Mouse (Mus musculus) urinary bladder, adult 2 months (tissue): ENCODE data around the gene Trp53bp2. TPM values are rescaled to one million over a fixed set of nuclear protein-coding genes. Genes with fewer than 3 reads are reported as not detected.

Experiments used
- DNase-seq: peaks from one replicate; pipeline ENCODE4 v3.0.0; 2022; ENCODE audit warnings: low spot score
- polyA plus RNA-seq: library from polyadenylated mRNA; depleted of rRNA; stranded (reverse); fragments of >200 nt; gene quantifications from 2 replicates; pipeline ENCODE4 v1.2.3, GENCODE M21; 2012

Gene Trp53bp2
- polyA plus RNA-seq, 1 experiment, result 8.4 TPM

DNA sequence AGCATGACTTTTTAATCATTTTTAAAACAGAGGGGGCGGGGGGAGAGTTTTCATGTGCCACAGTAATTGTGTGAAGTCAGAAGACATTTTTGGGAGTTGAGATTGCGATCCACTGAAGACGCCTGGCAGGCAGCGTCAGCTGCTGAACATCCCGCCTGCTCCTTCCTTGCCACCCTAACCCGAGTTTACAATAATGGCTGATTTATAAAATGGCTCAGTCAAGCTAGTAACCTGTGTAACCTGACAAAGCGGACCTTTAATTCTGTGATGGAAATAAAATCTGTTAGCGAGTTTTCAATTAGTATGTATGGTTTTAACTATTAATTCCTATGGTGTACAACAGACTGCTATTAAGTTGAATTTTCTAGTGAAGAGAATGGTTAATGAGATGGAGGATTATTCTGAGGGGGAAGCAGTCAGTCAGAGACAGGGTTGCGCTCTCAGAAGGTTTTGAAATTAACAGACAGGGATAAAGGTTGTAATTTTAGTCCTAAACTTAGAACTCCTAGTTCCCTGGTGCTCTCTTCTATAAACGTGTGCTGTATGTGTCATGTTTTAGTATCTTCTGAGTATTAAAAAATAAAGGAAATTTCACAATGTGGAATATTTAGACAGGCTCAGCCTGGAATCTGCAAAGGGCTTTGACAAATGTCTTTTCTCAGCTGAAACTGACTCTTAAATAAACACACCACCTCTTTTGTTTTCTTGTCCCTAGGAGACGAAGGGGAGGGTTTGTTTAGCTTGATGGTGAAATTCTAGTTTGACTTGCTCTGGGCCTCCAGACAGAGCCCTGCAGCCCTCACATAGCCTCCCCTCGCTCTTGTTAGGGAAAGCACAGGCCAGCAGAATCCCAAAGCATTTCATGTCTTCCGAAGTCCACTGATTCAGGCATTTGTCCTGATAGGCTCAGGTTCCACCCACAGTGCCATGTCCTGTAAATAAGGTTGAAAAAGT lies 51.6 kb downstream of the Trp53bp2 start:
- no peak for DNase-seq

GRCm38 (mm10) chr1:182461261-182461660 lies 52.3 kb downstream of the Trp53bp2 start:
- DNase-seq, result no peak

GRCm38 (mm10) chr1:182461813-182462212 lies 52.8 kb downstream of the Trp53bp2 start:
- no peak for DNase-seq

DNA sequence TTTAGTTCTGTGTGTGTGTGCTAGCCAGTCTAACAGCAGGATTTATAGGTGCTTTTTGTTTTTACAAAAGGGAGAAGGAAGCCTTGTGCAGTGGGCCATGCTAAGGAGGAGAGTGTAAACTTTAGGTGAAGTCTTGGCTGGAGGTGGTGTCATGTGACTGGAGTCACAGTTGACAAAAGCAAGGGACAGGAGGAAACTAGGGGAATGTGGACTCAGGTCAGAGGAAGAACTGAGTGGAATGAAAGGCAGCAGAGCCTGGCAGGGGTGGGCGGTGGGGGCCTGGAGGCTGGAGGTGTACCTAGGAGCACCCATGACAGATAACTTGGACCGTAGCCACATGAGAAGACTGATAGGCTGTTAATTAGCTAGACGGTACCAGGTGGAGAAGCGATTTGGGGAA lies 56.3 kb downstream of the Trp53bp2 start:
- no peak for DNase-seq

GRCm38 (mm10) chr1:182465978-182466377 lies 57.0 kb downstream of the Trp53bp2 start:
- no peak for DNase-seq

GRCm38 (mm10) chr1:182475005-182475796 lies 66.2 kb downstream of the Trp53bp2 start:
- no peak for DNase-seq

DNA sequence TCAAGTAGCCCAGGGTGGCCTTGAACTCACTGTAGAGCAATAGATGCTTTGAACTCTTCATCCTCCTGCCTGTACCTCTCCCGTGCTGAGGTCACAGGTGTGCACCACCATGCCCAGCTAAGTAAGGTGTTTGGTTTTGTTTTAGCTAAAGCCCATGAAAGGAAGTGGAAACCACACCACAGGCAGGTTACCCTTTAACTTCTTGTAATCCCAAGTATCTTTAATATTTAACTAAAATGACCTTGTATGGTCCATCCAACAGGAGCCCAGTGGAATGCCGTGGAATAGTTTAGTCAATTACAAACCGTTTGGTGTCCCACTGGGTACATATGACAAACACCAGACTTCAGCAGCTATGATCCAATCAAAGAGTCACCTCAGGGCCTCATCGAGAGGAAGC lies 70.0 kb downstream of the Trp53bp2 start:
- no peak for DNase-seq

GRCm38 (mm10) chr1:182481138-182481537 lies 72.2 kb downstream of the Trp53bp2 start:
- DNase-seq, result no peak

GRCm38 (mm10) chr1:182481646-182482295 lies 72.8 kb downstream of the Trp53bp2 start:
- no peak for DNase-seq

GRCm38 (mm10) chr1:182482991-182483909 lies 74.3 kb downstream of the Trp53bp2 start:
- DNase-seq, result no peak

DNA sequence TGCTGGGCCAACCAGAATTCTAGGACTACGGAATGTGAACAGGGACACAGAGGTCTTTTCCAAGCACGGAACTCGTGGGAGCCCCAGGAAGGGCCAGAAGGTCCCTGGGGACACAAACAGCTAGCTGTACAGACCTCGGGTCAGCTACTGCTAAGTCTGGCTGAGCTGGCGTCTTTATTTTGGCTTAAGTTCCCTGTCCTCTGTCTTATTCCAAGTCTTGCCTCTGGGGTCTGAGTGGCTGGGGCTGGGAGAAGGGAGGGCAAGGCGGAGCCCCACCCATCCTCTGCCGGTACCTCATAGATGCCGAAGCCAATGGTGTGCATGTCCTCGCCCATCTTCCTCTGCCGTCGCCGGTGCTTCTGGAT lies 74.9 kb downstream of the Trp53bp2 start:
- DNase-seq, result no peak

DNA sequence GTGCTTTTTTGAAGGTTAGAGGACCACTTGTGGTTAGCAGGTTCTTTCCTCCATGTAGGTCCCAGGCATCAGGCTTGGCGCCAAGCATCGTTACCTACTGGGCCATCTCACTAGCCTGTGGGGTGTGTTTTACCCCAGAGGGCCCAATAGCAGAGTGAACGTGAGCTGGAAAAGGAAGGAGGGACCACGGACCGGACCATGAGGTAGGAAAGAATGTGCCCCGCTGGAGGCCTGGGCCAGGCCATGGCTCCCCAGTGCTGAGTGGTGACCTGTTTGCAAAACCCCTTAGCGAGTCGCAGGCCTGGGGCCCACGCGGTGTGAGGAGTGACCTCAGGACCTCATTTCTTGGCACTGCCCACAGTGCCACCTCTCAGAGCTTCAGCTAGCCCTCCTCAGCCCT lies 79.5 kb downstream of the Trp53bp2 start:
- DNase-seq, result no peak

DNA sequence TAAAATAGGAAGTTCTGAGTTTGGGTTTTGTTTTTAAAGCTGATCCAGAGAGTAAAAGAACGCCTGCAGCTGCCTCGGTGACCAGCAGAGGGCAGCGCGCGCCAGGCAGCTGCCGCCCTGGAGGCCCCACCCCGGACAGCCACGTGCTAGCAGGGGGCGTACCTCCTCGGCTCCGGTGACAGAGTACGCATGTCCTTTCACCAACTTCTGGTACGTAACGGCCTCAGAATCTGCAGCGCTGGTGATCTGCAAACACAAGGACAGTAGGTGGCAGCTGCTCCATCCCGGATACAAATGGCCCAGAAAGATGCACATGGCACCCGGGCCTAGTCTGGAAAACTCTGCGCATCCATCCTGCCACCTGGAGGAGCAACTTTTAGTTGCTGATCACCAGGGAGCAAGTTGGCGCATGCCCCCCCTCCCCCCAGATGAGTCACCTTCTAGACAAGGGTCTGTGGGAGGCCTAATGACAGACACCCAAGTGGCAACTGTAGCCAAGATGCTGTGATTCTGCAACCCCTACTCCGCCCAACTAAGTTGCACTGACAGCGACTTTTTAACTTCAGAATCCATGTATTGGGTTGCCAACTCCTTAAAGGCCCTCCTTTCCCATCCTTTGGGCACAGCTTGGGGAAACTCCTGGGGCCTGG lies 81.0 kb downstream of the Trp53bp2 start:
- peak; percentile 80 for DNase-seq

GRCm38 (mm10) chr1:182490568-182490967 lies 81.6 kb downstream of the Trp53bp2 start:
- DNase-seq, result no peak

DNA sequence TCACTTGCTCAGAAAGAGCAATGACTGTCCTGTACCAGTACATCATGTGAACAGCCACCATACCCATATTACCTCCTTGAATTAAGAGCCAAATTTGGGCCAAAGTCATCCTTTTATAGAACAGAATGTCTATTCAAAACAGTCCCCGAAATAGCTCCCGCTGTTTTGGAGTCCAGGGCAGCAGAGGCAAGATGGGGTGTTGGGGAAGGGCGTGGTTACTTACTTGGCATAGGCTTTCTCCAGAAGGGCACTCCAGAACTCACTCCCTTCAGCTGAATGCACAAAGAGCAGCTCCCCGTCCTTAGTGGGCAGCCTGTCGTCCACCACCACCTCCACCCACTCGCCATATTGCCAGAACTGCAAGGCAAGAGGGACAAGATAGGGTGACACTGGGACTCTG lies 82.9 kb downstream of the Trp53bp2 start:
- no peak for DNase-seq

- no peak for DNase-seq
Measured at GRCm38 (mm10) chr1:182494285-182495145, 85.5 kb downstream of the Trp53bp2 start.

DNA sequence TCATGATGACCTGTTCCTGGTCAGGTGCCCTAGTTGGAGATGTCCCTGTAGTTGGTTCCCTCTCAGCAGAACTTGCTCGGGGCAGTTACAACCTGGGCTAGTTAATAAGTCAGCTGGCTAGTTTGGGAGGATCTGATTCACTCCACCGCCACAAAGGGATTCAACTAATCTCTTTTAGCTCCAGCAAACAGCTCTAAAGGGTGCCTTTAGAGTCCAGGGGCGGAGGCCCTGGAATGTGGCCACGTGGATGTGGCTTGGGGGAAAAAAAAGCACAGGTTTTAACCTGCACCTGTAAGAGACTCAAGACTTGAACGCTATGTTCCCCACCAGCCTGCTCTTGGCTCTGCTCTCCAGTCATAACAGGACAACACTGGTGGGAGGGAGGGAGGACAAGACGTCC lies 87.7 kb downstream of the Trp53bp2 start:
- DNase-seq, result no peak

GRCm38 (mm10) chr1:182497736-182498135 lies 88.8 kb downstream of the Trp53bp2 start:
- DNase-seq, result no peak

GRCm38 (mm10) chr1:182499443-182500089 lies 90.6 kb downstream of the Trp53bp2 start:
- DNase-seq, result no peak
